Mouse (Mus musculus): ENCODE measurements around the gene Bphl. TPM values are rescaled to one million over a fixed set of nuclear protein-coding genes. Genes with fewer than 3 reads are reported as not detected.

The Bphl gene
- polyA plus RNA-seq, 1 experiment from 2014 or later = 41.9 TPM

GRCm38 (mm10) chr13:34112369-34113081 is 75.1 kb downstream of the Bphl start:
- no peaks in the 10 kb centered on the region for H3K4me1 ChIP-seq (ENCODE audit: control insufficient read depth, insufficient read depth, low read length)
- 86% methylated on average over 5 of the region's 5 CpGs for WGBS
- DNase-seq (ENCODE audit: low spot score) (no peak), ATAC-seq (ENCODE audit: insufficient number of reproducible peaks, low FRiP score, low TSS enrichment, low read depth) (no peak)
- H3K27me3 ChIP-seq (ENCODE audit: control insufficient read depth, insufficient read depth, low read length) = no peaks in the 10 kb centered on the region
- H3K9ac ChIP-seq (ENCODE audit: low read length) = no peak overlapping the region
- no peak overlapping the region for H3K27ac ChIP-seq (replicated peaks; ENCODE audit: low read depth, low read length)
- H3K4me2 ChIP-seq (ENCODE audit: low read depth, severe bottlenecking) = no peak overlapping the region
- no peaks in the 10 kb centered on the region for H3K36me3 ChIP-seq (ENCODE audit: control insufficient read depth, insufficient read depth, low read length)
- no peaks in the 10 kb centered on the region for H3K9me3 ChIP-seq (ENCODE audit: control insufficient read depth, low read length)
- H3K4me3 ChIP-seq (ENCODE audit: low read depth, low read length) = no peak overlapping the region

DNA sequence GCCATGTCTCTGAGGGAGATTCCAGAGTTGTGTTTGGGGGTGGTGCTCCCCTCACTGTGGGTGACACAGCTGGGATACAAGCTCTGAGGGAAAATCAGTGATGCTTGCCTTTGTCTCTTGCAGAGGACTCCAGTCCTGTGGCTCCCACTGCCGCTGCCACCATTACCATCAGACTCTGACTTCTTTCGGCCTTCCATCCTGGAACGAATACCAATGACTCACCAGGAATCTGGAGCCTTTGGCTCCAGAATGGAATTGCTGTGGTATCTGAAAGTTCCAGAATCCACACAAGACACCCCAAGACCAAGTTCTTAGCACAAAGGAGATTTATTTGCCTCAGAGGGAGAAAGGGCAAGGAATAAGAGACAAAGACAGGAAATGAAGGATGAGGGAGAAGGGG is 75.7 kb downstream of the Bphl start:
- 83% methylated on average over 3 of the region's 3 CpGs for WGBS
- ATAC-seq (ENCODE audit: insufficient number of reproducible peaks, low FRiP score, low TSS enrichment, low read depth) (no peak), DNase-seq (ENCODE audit: low spot score) (no peak)
- Histone ChIP-seq H3K27me3 (ENCODE audit: control insufficient read depth, insufficient read depth, low read length) (no peaks in the 10 kb centered on the region), H3K4me2 (ENCODE audit: low read depth, severe bottlenecking) (no peak overlapping the region), H3K9me3 (ENCODE audit: control insufficient read depth, low read length) (no peaks in the 10 kb centered on the region), H3K4me3 (ENCODE audit: low read depth, low read length) (no peak overlapping the region), H3K4me1 (ENCODE audit: control insufficient read depth, insufficient read depth, low read length) (no peaks in the 10 kb centered on the region), H3K27ac (replicated peaks; ENCODE audit: low read depth, low read length) (no peak overlapping the region), H3K9ac (ENCODE audit: low read length) (no peak overlapping the region), H3K36me3 (ENCODE audit: control insufficient read depth, insufficient read depth, low read length) (no peaks in the 10 kb centered on the region)

GRCm38 (mm10) chr13:34114654-34115053 is 77.3 kb downstream of the Bphl start:
- Histone ChIP-seq H3K4me3 (ENCODE audit: low read depth, low read length) (no peak overlapping the region), H3K9me3 (ENCODE audit: control insufficient read depth, low read length) (no peaks in the 10 kb centered on the region), H3K4me2 (ENCODE audit: low read depth, severe bottlenecking) (no peak overlapping the region), H3K36me3 (ENCODE audit: control insufficient read depth, insufficient read depth, low read length) (no peaks in the 10 kb centered on the region), H3K27me3 (ENCODE audit: control insufficient read depth, insufficient read depth, low read length) (no peaks in the 10 kb centered on the region), H3K9ac (ENCODE audit: low read length) (no peak overlapping the region), H3K27ac (replicated peaks; ENCODE audit: low read depth, low read length) (no peak overlapping the region), H3K4me1 (ENCODE audit: control insufficient read depth, insufficient read depth, low read length) (no peaks in the 10 kb centered on the region)
- DNase-seq (ENCODE audit: low spot score) (no peak), ATAC-seq (ENCODE audit: insufficient number of reproducible peaks, low FRiP score, low TSS enrichment, low read depth) (peak; percentile 62; the same call in 1 of the 2 replicates)
- WGBS = 70% methylated on average over 4 of the region's 4 CpGs

DNA sequence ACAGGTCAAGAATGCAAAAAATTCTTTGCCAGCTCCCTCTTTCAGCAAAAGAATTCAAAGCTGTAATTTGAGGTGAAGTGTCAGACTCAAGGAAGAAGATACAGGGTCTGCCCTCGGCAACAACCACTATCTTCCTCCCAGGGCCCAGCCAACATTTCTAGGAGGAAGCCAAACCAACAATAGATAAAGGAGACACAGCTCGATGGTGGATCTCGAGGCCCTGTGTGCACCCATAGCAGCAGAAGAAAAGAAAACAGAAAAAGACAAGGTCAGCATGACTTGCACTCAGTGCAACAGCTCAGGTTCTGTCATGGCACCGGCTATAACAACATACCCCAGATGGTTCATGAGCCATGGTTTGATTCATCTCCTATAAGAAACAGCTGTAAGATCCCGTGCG is 79.1 kb downstream of the Bphl start:
- DNase-seq (ENCODE audit: low spot score) = no peak
- no peak overlapping the region for H3K9ac ChIP-seq (ENCODE audit: low read length)
- H3K27ac ChIP-seq (replicated peaks; ENCODE audit: low read depth, low read length) = no peak overlapping the region
- H3K4me2 ChIP-seq (ENCODE audit: low read depth, severe bottlenecking) = no peak overlapping the region
- H3K36me3 ChIP-seq (ENCODE audit: control insufficient read depth, insufficient read depth, low read length) = no peaks in the 10 kb centered on the region
- WGBS = 82% methylated on average over 6 of the region's 6 CpGs
- ATAC-seq (ENCODE audit: insufficient number of reproducible peaks, low FRiP score, low TSS enrichment, low read depth) = no peak
- H3K27me3 ChIP-seq (ENCODE audit: control insufficient read depth, insufficient read depth, low read length) = no peaks in the 10 kb centered on the region
- H3K9me3 ChIP-seq (ENCODE audit: control insufficient read depth, low read length) = no peaks in the 10 kb centered on the region
- no peak overlapping the region for H3K4me3 ChIP-seq (ENCODE audit: low read depth, low read length)
- H3K4me1 ChIP-seq (ENCODE audit: control insufficient read depth, insufficient read depth, low read length) = no peaks in the 10 kb centered on the region

- H3K4me2 ChIP-seq (ENCODE audit: low read depth, severe bottlenecking) = no peak overlapping the region
- H3K4me3 ChIP-seq (ENCODE audit: low read depth, low read length) = no peak overlapping the region
- H3K27ac ChIP-seq (replicated peaks; ENCODE audit: low read depth, low read length) = no peak overlapping the region
- no peaks in the 10 kb centered on the region for H3K27me3 ChIP-seq (ENCODE audit: control insufficient read depth, insufficient read depth, low read length)
- ATAC-seq (ENCODE audit: insufficient number of reproducible peaks, low FRiP score, low TSS enrichment, low read depth) (no peak), DNase-seq (ENCODE audit: low spot score) (no peak)
- H3K9me3 ChIP-seq (ENCODE audit: control insufficient read depth, low read length) = no peaks in the 10 kb centered on the region
- WGBS = 82% methylated on average over 4 of the region's 4 CpGs
- no peaks in the 10 kb centered on the region for H3K4me1 ChIP-seq (ENCODE audit: control insufficient read depth, insufficient read depth, low read length)
- H3K9ac ChIP-seq (ENCODE audit: low read length) = no peak overlapping the region
- H3K36me3 ChIP-seq (ENCODE audit: control insufficient read depth, insufficient read depth, low read length) = no peaks in the 10 kb centered on the region
These were observed 81.4 kb downstream of the Bphl start for GRCm38 (mm10) chr13:34118816-34119215.

DNA sequence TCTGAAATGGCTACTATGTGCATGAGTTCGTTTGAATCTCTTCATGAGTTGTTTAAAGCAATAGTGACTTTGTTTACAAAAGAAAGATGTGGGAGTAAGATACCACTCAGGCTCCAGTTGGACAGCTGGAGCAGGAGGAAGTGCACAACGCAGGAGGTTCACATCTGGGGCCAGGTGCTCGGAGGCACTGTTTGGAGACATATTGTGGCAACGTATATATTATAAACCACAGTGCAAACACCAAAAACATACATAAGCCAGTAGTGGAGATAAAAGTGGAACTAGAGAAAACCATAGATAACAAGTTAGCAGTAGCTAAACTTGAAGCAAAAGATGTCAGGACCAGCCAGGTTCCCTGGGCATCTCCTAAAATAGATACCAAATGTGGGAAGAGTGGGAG is 82.0 kb downstream of the Bphl start:
- H3K27ac ChIP-seq (replicated peaks; ENCODE audit: low read depth, low read length) = no peak overlapping the region
- 69% methylated on average over 4 of the region's 4 CpGs for WGBS

GRCm38 (mm10) chr13:34120536-34120935 is 83.1 kb downstream of the Bphl start:
- 92% methylated on average over 2 of the region's 2 CpGs for WGBS
- H3K36me3 ChIP-seq (ENCODE audit: control insufficient read depth, insufficient read depth, low read length) = no peaks in the 10 kb centered on the region
- DNase-seq (ENCODE audit: low spot score) (no peak), ATAC-seq (ENCODE audit: insufficient number of reproducible peaks, low FRiP score, low TSS enrichment, low read depth) (no peak)
- H3K27ac ChIP-seq (replicated peaks; ENCODE audit: low read depth, low read length) = no peak overlapping the region
- H3K9me3 ChIP-seq (ENCODE audit: control insufficient read depth, low read length) = no peaks in the 10 kb centered on the region
- H3K9ac ChIP-seq (ENCODE audit: low read length) = no peak overlapping the region
- no peaks in the 10 kb centered on the region for H3K27me3 ChIP-seq (ENCODE audit: control insufficient read depth, insufficient read depth, low read length)
- no peak overlapping the region for H3K4me2 ChIP-seq (ENCODE audit: low read depth, severe bottlenecking)
- no peak overlapping the region for H3K4me3 ChIP-seq (ENCODE audit: low read depth, low read length)
- H3K4me1 ChIP-seq (ENCODE audit: control insufficient read depth, insufficient read depth, low read length) = no peaks in the 10 kb centered on the region

More for the DNA sequence above, 82.0 kb downstream of the Bphl start:
- H3K9ac ChIP-seq (ENCODE audit: low read length) = no peak overlapping the region
- no peak overlapping the region for H3K4me2 ChIP-seq (ENCODE audit: low read depth, severe bottlenecking)
- no peaks in the 10 kb centered on the region for H3K4me1 ChIP-seq (ENCODE audit: control insufficient read depth, insufficient read depth, low read length)
- H3K27me3 ChIP-seq (ENCODE audit: control insufficient read depth, insufficient read depth, low read length) = no peaks in the 10 kb centered on the region
- no peak overlapping the region for H3K4me3 ChIP-seq (ENCODE audit: low read depth, low read length)
- H3K36me3 ChIP-seq (ENCODE audit: control insufficient read depth, insufficient read depth, low read length) = no peaks in the 10 kb centered on the region
- ATAC-seq (ENCODE audit: insufficient number of reproducible peaks, low FRiP score, low TSS enrichment, low read depth) (no peak), DNase-seq (ENCODE audit: low spot score) (no peak)
- no peaks in the 10 kb centered on the region for H3K9me3 ChIP-seq (ENCODE audit: control insufficient read depth, low read length)

Measured in limb, embryonic 11.5 days (tissue).